Mouse (Mus musculus) heart, postnatal 0 days (tissue): ENCODE measurements at regions not wholly inside any gene's neighbourhood (a gene's known extent, or its start where the extent isn't known, plus 50 kb on each side); places are given as distances from the start of the nearest gene placed in this dataset.
"Not testable (repeated sequence)": the region's sequence is repeated elsewhere in the genome, so short reads cannot be mapped to it uniquely, and the experiment has no call there.

Source experiments
- CTCF ChIP-seq: IDR thresholded peaks from 2 replicates; pipeline ENCODE4 v1.5.1; 2016; ENCODE audit warnings: antibody characterized with exemption, control low read depth, low read depth
- EP300 ChIP-seq: IDR thresholded peaks from 2 replicates; pipeline ENCODE4 v1.6.1; 2016; ENCODE audit warnings: antibody characterized with exemption, low read depth

DNA sequence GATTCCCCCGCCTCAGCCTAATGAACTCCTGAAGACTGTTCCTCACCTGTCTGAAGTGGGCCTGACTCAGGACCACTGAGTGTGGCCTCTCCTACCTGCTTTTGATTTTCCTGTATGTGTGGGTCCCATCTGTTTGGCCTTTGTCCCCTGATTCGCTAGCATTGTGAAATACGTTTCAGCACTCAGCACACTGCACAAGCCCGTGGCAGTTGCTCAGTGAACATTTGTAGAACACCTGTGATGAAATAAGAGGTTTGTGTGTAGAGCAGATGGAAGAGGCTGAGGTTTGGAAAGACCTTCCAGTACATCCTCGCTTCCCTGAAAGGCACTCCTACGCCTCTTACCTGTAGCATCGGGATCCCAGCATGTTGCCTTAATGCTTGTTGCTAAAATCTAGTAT is 447.9 kb upstream of the Gdi2 start:
- not testable (repeated sequence) for TF ChIP-seq EP300, CTCF
